Mouse (Mus musculus) kidney, adult 2 months (tissue): ENCODE results near the gene Rpl23. TPM values are rescaled to one million over a fixed set of nuclear protein-coding genes. Genes with fewer than 3 reads are reported as not detected.
"Not testable (repeated sequence)": the region's sequence is repeated elsewhere in the genome, so short reads cannot be mapped to it uniquely, and the experiment has no call there.

Experiments
- DNase-seq: peaks from one replicate; pipeline ENCODE4 v3.0.0; 2021
- H3K27ac ChIP-seq: fragments of 200-500 bp; 2 replicates; pipeline ENCODE4 v1.5.1; 2012; ENCODE audit warnings: low read depth, low read length, control low read depth, inconsistent platforms; ENCODE audit not compliant: insufficient read depth
- H3K27me3 ChIP-seq: fragments of 200-500 bp; replicated peaks from 2 replicates; pipeline ENCODE4 v1.6.1; 2012; ENCODE audit warnings: mild to moderate bottlenecking, moderate library complexity, low read length, inconsistent platforms; ENCODE audit not compliant: control insufficient read depth, insufficient read depth
- H3K36me3 ChIP-seq: fragments of 200-500 bp; 2 replicates; pipeline ENCODE4 v1.6.1; 2012; ENCODE audit warnings: mild to moderate bottlenecking, moderate library complexity, low read length, inconsistent platforms; ENCODE audit not compliant: control insufficient read depth, insufficient read depth
- H3K4me1 ChIP-seq: fragments of 200-500 bp; 2 replicates; pipeline ENCODE4 v1.6.1; 2011; ENCODE audit warnings: low read length; ENCODE audit not compliant: control insufficient read depth, insufficient read depth
- H3K4me3 ChIP-seq: fragments of 200-500 bp; 2 replicates; pipeline ENCODE4 v1.5.1; 2011; ENCODE audit warnings: mild to moderate bottlenecking, low read depth, low read length, control low read depth; ENCODE audit not compliant: insufficient read depth
- CTCF ChIP-seq: fragments of 200-500 bp; conservative IDR thresholded peaks from 2 replicates; pipeline ENCODE4 v1.5.1; 2011; ENCODE audit warnings: low read depth, mild to moderate bottlenecking, control low read depth, low read length, moderate library complexity, mixed read lengths; ENCODE audit not compliant: insufficient read depth, insufficient read length
- POLR2A ChIP-seq: fragments of 200-500 bp; IDR thresholded peaks from one replicate; pipeline ENCODE4 v1.6.1; 2011; ENCODE audit warnings: low read depth, low read length, control low read depth
- WGBS: fragments of 180-500 bp; shearing (Covaris S2); methylation state at CpG from one replicate; pipeline ENCODE4 v1.1.7; 2018; 5-methylcytosine and 5-hydroxymethylcytosine counted together
- polyA plus RNA-seq: library from polyadenylated mRNA; depleted of rRNA; stranded (reverse); fragments of >200 nt; gene quantifications from 2 replicates; pipeline ENCODE4 v1.2.3, GENCODE M21; 2012; rRNA removed

Gene Rpl23
- polyA plus RNA-seq, 1 experiment, result 181 TPM

DNA sequence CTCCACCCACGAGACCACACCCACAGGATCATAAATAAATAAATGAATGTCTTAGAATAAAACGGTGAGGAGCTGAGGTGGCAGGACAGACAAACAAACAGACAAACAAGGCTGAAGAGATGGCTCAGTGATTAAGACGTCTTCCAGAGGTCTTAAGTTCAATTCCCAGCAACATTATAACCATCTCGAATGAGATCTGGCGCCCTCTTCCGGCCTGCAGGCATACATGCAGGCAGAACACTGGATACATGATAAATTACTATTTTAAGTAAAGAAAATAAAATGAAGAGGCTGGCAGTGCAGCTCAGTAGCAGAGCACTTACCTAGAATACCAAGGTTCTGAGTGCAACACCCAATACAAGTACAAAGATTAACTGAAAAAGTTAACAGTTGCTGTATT is 43.5 kb downstream of the Rpl23 start:
- no peak overlapping the region for H3K27ac ChIP-seq
- no peak for TF ChIP-seq POLR2A
- peak; percentile 48 for TF ChIP-seq CTCF
- no peak for DNase-seq
- no peak overlapping the region for H3K4me3 ChIP-seq
- WGBS, result 68% methylated on average over 6 of the region's 6 CpGs
- H3K36me3 ChIP-seq, result no peaks in the 10 kb centered on the region
- no peaks in the 10 kb centered on the region for H3K27me3 ChIP-seq
- peaks cover 13% of the 10 kb centered on the region for H3K4me1 ChIP-seq

DNA sequence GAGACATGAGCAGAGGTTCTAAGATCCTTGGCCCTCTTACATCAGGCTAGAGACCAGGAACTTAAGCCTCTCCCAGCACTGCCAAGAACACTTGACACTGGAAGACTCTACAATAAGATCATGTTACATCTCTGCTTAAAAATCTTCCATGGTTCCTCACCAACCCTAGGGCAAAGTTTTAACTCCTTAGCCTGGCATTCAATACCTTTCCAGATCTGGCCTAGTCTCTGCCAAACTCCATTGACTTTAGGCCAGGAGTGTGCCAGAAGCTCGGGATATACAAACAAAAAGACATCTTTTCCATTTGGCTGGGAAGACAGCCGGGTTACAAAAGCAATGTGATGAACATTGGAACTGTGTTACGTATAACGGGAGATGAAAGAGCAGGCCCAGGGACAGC is 44.6 kb downstream of the Rpl23 start:
- TF ChIP-seq CTCF (no peak), POLR2A (no peak)
- Histone ChIP-seq H3K4me3 (no peak overlapping the region), H3K4me1 (peaks cover 4% of the 10 kb centered on the region; the same call in 1 of the 2 replicates), H3K36me3 (no peaks in the 10 kb centered on the region), H3K27me3 (no peaks in the 10 kb centered on the region), H3K27ac (no peak overlapping the region)
- 67% methylated on average over 4 of the region's 4 CpGs for WGBS
- no peak for DNase-seq

DNA sequence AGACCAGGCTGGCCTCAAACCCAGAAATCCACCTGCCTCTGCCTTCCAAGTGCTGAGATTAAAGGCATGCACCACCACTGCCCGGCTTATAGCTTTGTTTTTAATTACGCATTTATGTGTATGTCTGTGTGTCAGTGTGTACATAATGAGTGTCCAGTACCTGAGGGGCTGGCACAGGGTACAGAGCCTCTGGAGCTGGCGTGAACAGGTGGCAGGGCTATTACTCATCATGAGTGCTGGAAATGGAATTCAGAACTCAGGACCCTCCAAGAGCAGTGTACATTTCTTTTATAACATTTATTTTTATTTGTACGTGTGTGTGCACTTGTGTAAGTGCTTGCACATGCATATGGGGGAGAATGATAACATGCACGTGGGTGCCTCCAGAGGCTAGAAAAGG is 45.6 kb downstream of the Rpl23 start:
- Histone ChIP-seq H3K27ac (no peak overlapping the region), H3K27me3 (no peaks in the 10 kb centered on the region), H3K4me1 (peaks cover 4% of the 10 kb centered on the region; the same call in 1 of the 2 replicates), H3K4me3 (no peak overlapping the region), H3K36me3 (no peaks in the 10 kb centered on the region)
- TF ChIP-seq CTCF, result no peak
- TF ChIP-seq POLR2A, result no peak
- no peak for DNase-seq
- WGBS, result 87% methylated on average over 5 of the region's 5 CpGs

DNA sequence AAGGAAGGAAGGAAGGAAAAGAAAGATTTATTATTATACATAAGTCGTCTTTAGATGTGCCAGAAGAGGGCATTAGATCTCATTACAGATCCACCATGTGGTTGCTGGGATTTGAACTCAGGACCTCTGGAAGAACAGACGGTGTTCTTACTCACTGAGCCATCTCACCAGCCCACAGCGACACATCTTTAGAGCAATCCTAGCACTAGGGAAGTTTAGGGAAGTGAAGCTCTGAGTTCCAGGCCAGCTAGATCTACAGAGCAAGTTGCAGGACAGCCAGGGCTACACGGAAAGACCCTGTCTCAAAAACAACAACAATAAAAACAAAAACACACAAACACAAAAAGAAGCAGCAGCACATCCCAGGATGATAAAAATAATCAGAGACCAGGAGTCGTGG is 47.4 kb downstream of the Rpl23 start:
- not testable (repeated sequence) for H3K36me3 ChIP-seq, DNase-seq, H3K27me3 ChIP-seq, H3K4me1 ChIP-seq, H3K27ac ChIP-seq, H3K4me3 ChIP-seq
- WGBS, result 74% methylated on average over 5 of the region's 5 CpGs

DNA sequence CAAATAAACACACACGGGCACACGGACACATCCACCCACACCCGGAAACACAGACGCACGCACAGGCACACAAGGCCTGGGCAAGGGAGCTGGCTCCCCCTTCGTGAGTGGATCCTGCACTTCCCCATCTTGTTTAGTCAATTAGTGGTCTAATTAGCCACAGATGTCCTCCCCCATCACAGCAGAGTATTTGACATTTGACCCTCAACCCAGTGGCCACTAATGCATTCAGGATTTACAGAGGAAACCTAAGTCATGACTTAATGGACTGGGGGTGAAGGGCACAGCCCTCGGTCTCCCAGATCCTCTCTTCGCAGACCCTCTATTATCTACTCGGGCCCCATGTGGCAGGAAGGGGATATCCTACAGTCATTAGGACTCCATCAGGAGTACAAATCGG is 48.5 kb downstream of the Rpl23 start:
- Histone ChIP-seq H3K27ac (no peak overlapping the region), H3K27me3 (no peaks in the 10 kb centered on the region), H3K4me1 (no peaks in the 10 kb centered on the region), H3K4me3 (no peak overlapping the region), H3K36me3 (no peaks in the 10 kb centered on the region)
- 42% methylated on average over 10 of the region's 10 CpGs for WGBS
- DNase-seq, result no peak
- TF ChIP-seq CTCF (no peak), POLR2A (no peak)

DNA sequence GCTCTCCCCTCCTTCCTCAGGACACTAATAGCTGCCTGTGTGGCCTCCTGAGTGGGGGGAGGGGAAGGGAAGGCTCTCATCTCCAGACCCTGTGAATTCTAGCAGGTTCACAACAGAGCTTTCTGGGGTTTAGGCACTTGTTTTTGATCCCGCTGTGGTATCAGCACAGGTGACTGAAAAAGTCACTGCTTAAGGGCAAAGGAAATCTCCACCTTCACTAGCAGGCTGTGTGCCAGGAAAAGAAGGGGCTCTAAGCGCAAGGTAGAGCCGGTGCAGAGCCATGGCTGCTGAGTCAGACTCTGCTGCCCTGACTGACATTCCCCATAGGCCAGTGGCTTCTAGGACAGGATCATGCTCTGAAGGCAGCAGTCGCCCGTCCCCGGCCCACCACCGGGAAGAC is 53.5 kb downstream of the Rpl23 start:
- H3K27me3 ChIP-seq, result no peaks in the 10 kb centered on the region
- TF ChIP-seq POLR2A, result no peak
- no peaks in the 10 kb centered on the region for H3K4me1 ChIP-seq
- no peak overlapping the region for H3K4me3 ChIP-seq
- WGBS, result 76% methylated on average over 7 of the region's 7 CpGs
- no peaks in the 10 kb centered on the region for H3K36me3 ChIP-seq
- no peak for DNase-seq
- H3K27ac ChIP-seq, result no peak overlapping the region

DNA sequence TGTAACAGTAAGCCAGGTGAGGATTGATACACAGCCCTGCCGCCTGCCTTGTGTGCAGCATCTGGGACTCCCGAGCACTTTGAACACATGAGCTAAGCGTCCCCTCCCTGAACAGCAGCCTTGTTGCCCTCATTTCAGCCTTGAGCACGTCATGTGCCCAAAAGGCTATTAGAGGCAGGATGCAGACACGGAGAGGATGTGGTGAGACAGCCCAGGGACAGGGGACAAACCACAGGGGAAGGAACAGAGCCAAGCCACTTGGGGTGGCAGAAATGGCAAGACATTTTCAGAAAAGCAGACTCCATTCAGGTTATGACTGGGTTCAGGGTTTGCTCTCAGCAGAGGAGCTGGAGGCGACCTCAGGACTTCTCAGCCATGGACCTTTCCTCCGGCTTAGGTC is 53.9 kb downstream of the Rpl23 start:
- Histone ChIP-seq H3K4me3 (no peak overlapping the region), H3K4me1 (no peaks in the 10 kb centered on the region), H3K27ac (no peak overlapping the region), H3K27me3 (no peaks in the 10 kb centered on the region), H3K36me3 (no peaks in the 10 kb centered on the region)
- no peak for TF ChIP-seq CTCF
- TF ChIP-seq POLR2A, result no peak
- 75% methylated on average over 7 of the region's 7 CpGs for WGBS
- DNase-seq, result peak; percentile 33

Other genes starting within 250 kb of the Rpl23 start
- gene Srcin1, start 206.3 kb downstream of the Rpl23 start, polyA plus RNA-seq, result 13.0 and 13.2 TPM in 2 replicates
- gene Epop, start 152.7 kb downstream of the Rpl23 start, polyA plus RNA-seq, result 0.86 and 1.2 TPM in 2 replicates
- gene Mllt6, start 119.0 kb downstream of the Rpl23 start, polyA plus RNA-seq, result 36.6 and 40.4 TPM in 2 replicates
- 139 and 149 TPM in 2 replicates for gene Cisd3, start 96.6 kb downstream of the Rpl23 start, polyA plus RNA-seq
- 53.9 and 56.5 TPM in 2 replicates for gene Pcgf2, start 81.9 kb downstream of the Rpl23 start, polyA plus RNA-seq
- gene Psmb3, start 79.0 kb downstream of the Rpl23 start, polyA plus RNA-seq, result 397 and 399 TPM in 2 replicates
- 9.2 and 10.6 TPM in 2 replicates for gene Pip4k2b, start 37.7 kb downstream of the Rpl23 start, polyA plus RNA-seq
- 7.1 and 8.5 TPM in 2 replicates for gene Cwc25, start 15.9 kb downstream of the Rpl23 start, polyA plus RNA-seq
- not detected in 2 replicates for gene 1700001P01Rik, start 6.5 kb downstream of the Rpl23 start, polyA plus RNA-seq
- 106 and 110 TPM in 2 replicates for gene Lasp1, start 16.6 kb upstream of the Rpl23 start, polyA plus RNA-seq
- gene B230217C12Rik, start 58.3 kb upstream of the Rpl23 start, polyA plus RNA-seq, result 2.0 TPM in 2 replicates
- 0.33 and 0.39 TPM in 2 replicates for gene Fbxo47, start 101.7 kb upstream of the Rpl23 start, polyA plus RNA-seq
- 1.0 TPM in 2 replicates for gene Plxdc1, start 204.0 kb upstream of the Rpl23 start, polyA plus RNA-seq
- 0.75 and 2.8 TPM in 2 replicates for gene Arl5c, start 213.7 kb upstream of the Rpl23 start, polyA plus RNA-seq
- 6.1 and 7.6 TPM in 2 replicates for gene Cacnb1, start 240.6 kb upstream of the Rpl23 start, polyA plus RNA-seq
- gene Rpl19, start 244.3 kb upstream of the Rpl23 start, polyA plus RNA-seq, result 503 and 653 TPM in 2 replicates